Mouse (Mus musculus): ENCODE measurements around the gene Mtcl1. TPM values are rescaled to one million over a fixed set of nuclear protein-coding genes. Genes with fewer than 3 reads are reported as not detected.

The Mtcl1 gene
- total and polyA plus RNA-seq, 2 experiments from 2014 or later, result 10.8 to 25.2 TPM

DNA sequence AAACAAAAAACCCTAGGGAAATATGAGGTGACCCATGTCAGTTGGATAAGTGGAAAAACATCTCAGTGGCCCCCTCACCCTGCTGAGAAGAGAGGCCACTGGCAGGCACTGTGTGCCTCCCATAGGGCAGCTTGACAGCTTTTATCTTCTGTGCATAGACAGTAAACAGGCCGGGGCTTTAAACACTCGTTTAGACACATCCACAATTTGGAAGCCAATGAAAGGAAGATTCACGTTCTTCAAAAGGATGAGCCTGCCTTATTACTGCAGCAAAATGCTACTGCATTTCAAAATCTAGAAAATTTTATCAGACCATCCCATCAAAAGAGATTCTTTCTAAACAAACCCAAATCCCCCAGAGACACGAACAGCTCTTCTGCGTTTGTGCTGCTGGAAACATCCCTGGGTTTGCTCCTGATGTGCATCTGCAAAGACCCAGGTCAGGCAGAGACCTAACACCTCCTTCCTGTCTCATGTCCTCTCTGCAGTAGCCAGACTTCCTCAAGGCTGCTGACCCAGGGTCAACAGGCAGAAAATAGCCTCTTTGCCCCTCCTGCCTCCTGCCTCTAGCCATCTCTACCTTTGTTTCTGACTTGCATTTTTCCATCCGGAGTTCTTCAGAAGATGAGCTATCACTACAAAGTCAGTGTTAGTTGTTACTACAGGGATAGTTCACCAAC is 46.6 kb downstream of the Mtcl1 start:
- Histone ChIP-seq H3K9ac (replicated peaks; ENCODE audit: low read length, poor library complexity, severe bottlenecking) (0 out of 2 replicates have a peak overlapping the region, but pooled peaks have one; percentile 19), H3K36me3 (ENCODE audit: insufficient read depth, low read length) (no peaks in the 10 kb centered on the region), H3K4me3 (ENCODE audit: low read depth, low read length) (no peak overlapping the region), H3K9me3 (ENCODE audit: low read length) (no peaks in the 10 kb centered on the region), H3K27me3 (ENCODE audit: insufficient read depth, low read length) (no peaks in the 10 kb centered on the region), H3K4me2 (ENCODE audit: low read depth, low read length, poor library complexity, severe bottlenecking) (no peak overlapping the region), H3K27ac (ENCODE audit: low read depth, low read length) (no peak overlapping the region), H3K4me1 (ENCODE audit: insufficient read depth, low read length) (peaks cover 19% of the 10 kb centered on the region)
- no peak for DNase-seq (ENCODE audit: low spot score)
- WGBS, result 18% methylated on average over 6 of the region's 6 CpGs
- TF ChIP-seq CTCF (IDR thresholded peaks at IDR 0.05), result no peak
- ATAC-seq (ENCODE audit: low FRiP score), result no peak

DNA sequence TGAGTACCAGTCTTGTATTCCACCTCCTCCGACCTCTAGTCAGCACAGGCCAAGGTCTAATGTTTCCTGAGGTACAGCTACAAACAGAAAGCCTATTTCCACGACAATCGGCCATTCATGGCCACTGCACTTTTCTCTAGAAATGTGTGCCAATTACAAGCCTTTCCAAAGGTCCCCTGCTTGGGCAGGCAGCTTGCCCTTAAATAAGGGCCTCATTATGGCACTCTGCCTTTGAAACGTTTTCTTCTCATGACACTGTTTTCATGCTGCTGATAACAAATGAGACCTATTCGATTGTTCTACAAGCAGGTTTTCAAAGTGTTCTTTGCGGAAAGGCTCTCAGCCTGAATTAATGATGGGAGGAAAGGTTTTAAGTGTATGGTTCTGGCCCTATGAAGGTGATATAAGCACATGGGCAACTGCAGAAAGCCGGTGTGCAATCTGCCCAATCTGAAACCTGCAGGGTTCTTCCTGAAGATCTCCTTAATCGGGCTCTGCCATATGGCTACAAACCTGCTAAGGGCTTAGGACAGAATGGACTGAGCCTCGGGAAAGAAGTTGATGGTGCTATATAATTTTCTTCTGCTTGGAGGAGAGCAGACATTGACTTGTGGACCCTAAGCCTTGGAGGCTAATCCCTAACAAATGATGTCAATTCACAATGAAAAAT is 47.8 kb downstream of the Mtcl1 start:
- Histone ChIP-seq H3K9me3 (ENCODE audit: low read length) (no peaks in the 10 kb centered on the region), H3K27ac (ENCODE audit: low read depth, low read length) (peak overlapping the region; percentile 18; the same call in 1 of the 2 replicates), H3K4me2 (ENCODE audit: low read depth, low read length, poor library complexity, severe bottlenecking) (no peak overlapping the region), H3K9ac (replicated peaks; ENCODE audit: low read length, poor library complexity, severe bottlenecking) (no peak overlapping the region; the same call in 1 of the 2 replicates), H3K27me3 (ENCODE audit: insufficient read depth, low read length) (no peaks in the 10 kb centered on the region), H3K36me3 (ENCODE audit: insufficient read depth, low read length) (no peaks in the 10 kb centered on the region), H3K4me1 (ENCODE audit: insufficient read depth, low read length) (peaks cover 15% of the 10 kb centered on the region), H3K4me3 (ENCODE audit: low read depth, low read length) (no peak overlapping the region)
- 37% methylated on average over 9 of the region's 9 CpGs for WGBS
- peak; percentile 57 for DNase-seq (ENCODE audit: low spot score)
- no peak for ATAC-seq (ENCODE audit: low FRiP score)
- no peak for TF ChIP-seq CTCF (IDR thresholded peaks at IDR 0.05)

GRCm38 (mm10) chr17:66399780-66400179 is 49.8 kb downstream of the Mtcl1 start:
- no peak for ATAC-seq (ENCODE audit: low FRiP score)
- no peaks in the 10 kb centered on the region for H3K27me3 ChIP-seq (ENCODE audit: insufficient read depth, low read length)
- no peak overlapping the region for H3K9ac ChIP-seq (replicated peaks; ENCODE audit: low read length, poor library complexity, severe bottlenecking)
- no peak overlapping the region for H3K4me3 ChIP-seq (ENCODE audit: low read depth, low read length)
- WGBS, result 87% methylated on average over 4 of the region's 4 CpGs
- H3K4me2 ChIP-seq (ENCODE audit: low read depth, low read length, poor library complexity, severe bottlenecking), result no peak overlapping the region
- H3K27ac ChIP-seq (ENCODE audit: low read depth, low read length), result no peak overlapping the region
- DNase-seq (ENCODE audit: low spot score), result no peak
- no peaks in the 10 kb centered on the region for H3K36me3 ChIP-seq (ENCODE audit: insufficient read depth, low read length)
- no peak for TF ChIP-seq CTCF (IDR thresholded peaks at IDR 0.05)
- H3K4me1 ChIP-seq (ENCODE audit: insufficient read depth, low read length), result peaks cover 7% of the 10 kb centered on the region
- no peaks in the 10 kb centered on the region for H3K9me3 ChIP-seq (ENCODE audit: low read length)

GRCm38 (mm10) chr17:66394571-66394970 is 55.0 kb downstream of the Mtcl1 start:
- no peaks in the 10 kb centered on the region for H3K36me3 ChIP-seq (ENCODE audit: insufficient read depth, low read length)
- H3K4me1 ChIP-seq (ENCODE audit: insufficient read depth, low read length), result no peaks in the 10 kb centered on the region
- no peak for TF ChIP-seq CTCF (IDR thresholded peaks at IDR 0.05)
- H3K4me3 ChIP-seq (ENCODE audit: low read depth, low read length), result no peak overlapping the region
- H3K27me3 ChIP-seq (ENCODE audit: insufficient read depth, low read length), result no peaks in the 10 kb centered on the region
- no peaks in the 10 kb centered on the region for H3K9me3 ChIP-seq (ENCODE audit: low read length)
- no peak overlapping the region for H3K27ac ChIP-seq (ENCODE audit: low read depth, low read length)
- no peak overlapping the region for H3K4me2 ChIP-seq (ENCODE audit: low read depth, low read length, poor library complexity, severe bottlenecking)
- 59% methylated on average over 9 of the region's 9 CpGs for WGBS
- DNase-seq (ENCODE audit: low spot score) (no peak), ATAC-seq (ENCODE audit: low FRiP score) (no peak)
- H3K9ac ChIP-seq (replicated peaks; ENCODE audit: low read length, poor library complexity, severe bottlenecking), result no peak overlapping the region

DNA sequence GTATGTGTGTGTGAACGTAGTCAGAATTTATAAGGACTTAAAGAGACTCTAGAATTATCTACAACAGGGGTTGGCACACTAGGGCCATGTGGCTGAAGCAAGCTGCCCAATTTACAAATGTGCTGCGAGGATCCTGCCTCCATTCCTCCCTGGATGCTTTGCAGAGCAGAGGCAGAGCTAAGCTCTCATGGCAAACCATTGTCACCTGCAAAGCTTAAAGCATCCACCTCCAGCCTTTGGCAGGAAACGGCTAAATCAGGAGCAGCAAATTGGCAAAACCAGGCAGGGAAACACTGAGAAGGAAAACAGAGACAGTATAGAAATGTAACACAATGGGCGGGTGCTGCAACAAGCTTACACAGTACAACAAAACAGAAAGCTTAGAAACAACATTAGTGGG is 61.2 kb downstream of the Mtcl1 start:
- ATAC-seq (ENCODE audit: low FRiP score) (no peak), DNase-seq (ENCODE audit: low spot score) (no peak)
- H3K4me3 ChIP-seq (ENCODE audit: low read depth, low read length), result no peak overlapping the region
- H3K4me2 ChIP-seq (ENCODE audit: low read depth, low read length, poor library complexity, severe bottlenecking), result no peak overlapping the region
- no peaks in the 10 kb centered on the region for H3K9me3 ChIP-seq (ENCODE audit: low read length)
- H3K36me3 ChIP-seq (ENCODE audit: insufficient read depth, low read length), result peaks cover 10% of the 10 kb centered on the region
- no peak overlapping the region for H3K27ac ChIP-seq (ENCODE audit: low read depth, low read length)
- 75% methylated on average over 4 of the region's 4 CpGs for WGBS
- TF ChIP-seq CTCF (IDR thresholded peaks at IDR 0.05), result no peak
- H3K9ac ChIP-seq (replicated peaks; ENCODE audit: low read length, poor library complexity, severe bottlenecking), result no peak overlapping the region
- no peaks in the 10 kb centered on the region for H3K27me3 ChIP-seq (ENCODE audit: insufficient read depth, low read length)
- no peaks in the 10 kb centered on the region for H3K4me1 ChIP-seq (ENCODE audit: insufficient read depth, low read length)

DNA sequence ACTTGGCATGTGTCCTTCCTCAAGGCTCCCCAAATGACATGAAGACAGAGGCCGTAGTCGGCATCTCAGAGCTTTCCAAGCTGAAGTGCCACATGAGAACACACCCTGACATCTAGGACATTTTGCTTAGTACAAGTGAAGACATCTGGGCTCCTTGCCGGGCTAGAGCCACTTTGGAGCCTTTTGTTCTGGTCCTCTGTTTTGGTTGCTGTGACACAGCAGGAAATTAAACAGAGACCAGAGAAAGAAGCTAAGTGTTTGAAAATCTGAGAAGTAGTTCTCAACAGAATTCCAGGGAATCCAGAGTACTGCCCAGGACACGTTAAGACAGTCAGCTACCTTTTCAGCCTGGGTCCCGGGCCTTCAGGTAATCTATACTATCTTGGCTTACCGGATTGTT is 68.2 kb downstream of the Mtcl1 start:
- DNase-seq (ENCODE audit: low spot score) (no peak), ATAC-seq (ENCODE audit: low FRiP score) (no peak)
- Histone ChIP-seq H3K4me2 (ENCODE audit: low read depth, low read length, poor library complexity, severe bottlenecking) (no peak overlapping the region), H3K4me3 (ENCODE audit: low read depth, low read length) (no peak overlapping the region), H3K9me3 (ENCODE audit: low read length) (no peaks in the 10 kb centered on the region), H3K27me3 (ENCODE audit: insufficient read depth, low read length) (no peaks in the 10 kb centered on the region), H3K9ac (replicated peaks; ENCODE audit: low read length, poor library complexity, severe bottlenecking) (no peak overlapping the region), H3K4me1 (ENCODE audit: insufficient read depth, low read length) (no peaks in the 10 kb centered on the region), H3K27ac (ENCODE audit: low read depth, low read length) (no peak overlapping the region), H3K36me3 (ENCODE audit: insufficient read depth, low read length) (peaks cover 15% of the 10 kb centered on the region)
- WGBS, result 74% methylated on average over 6 of the region's 6 CpGs
- no peak for TF ChIP-seq CTCF (IDR thresholded peaks at IDR 0.05)
